Mouse (Mus musculus): ENCODE measurements around the gene Calcrl. TPM values are rescaled to one million over a fixed set of nuclear protein-coding genes. Genes with fewer than 3 reads are reported as not detected.

The Calcrl gene
- polyA plus RNA-seq, 1 experiment from 2014 or later: 16.8 TPM

- no peaks in the 10 kb centered on the region for H3K36me3 ChIP-seq
- H3K4me1 ChIP-seq (replicated peaks): peaks cover 15% of the 10 kb centered on the region
- no peak overlapping the region for H3K4me3 ChIP-seq
- no peaks in the 10 kb centered on the region for H3K9me3 ChIP-seq
- H3K9ac ChIP-seq: no peak overlapping the region
- no peak overlapping the region for H3K27ac ChIP-seq (replicated peaks)
- no peak for ATAC-seq (ENCODE audit: low read depth)
- no peaks in the 10 kb centered on the region for H3K27me3 ChIP-seq
- 59% methylated on average over 7 of the region's 7 CpGs for whole genome bisulfite sequencing
- no peak overlapping the region for H3K4me2 ChIP-seq
Observed at GRCm38 (mm10) chr2:84388023-84388416, 37.2 kb downstream of the Calcrl start.

- H3K9me3 ChIP-seq: no peaks in the 10 kb centered on the region
- peaks cover 15% of the 10 kb centered on the region for H3K4me1 ChIP-seq (replicated peaks)
- ATAC-seq (ENCODE audit: low read depth): no peak
- no peak overlapping the region for H3K27ac ChIP-seq (replicated peaks)
- H3K27me3 ChIP-seq: no peaks in the 10 kb centered on the region
- H3K36me3 ChIP-seq: no peaks in the 10 kb centered on the region
- no peak overlapping the region for H3K9ac ChIP-seq
- 65% methylated on average over 11 of the region's 11 CpGs for WGBS
- H3K4me2 ChIP-seq: peak overlapping the region; percentile 47
- peak overlapping the region; percentile 17 for H3K4me3 ChIP-seq
Observed at GRCm38 (mm10) chr2:84387394-84388022, 37.7 kb downstream of the Calcrl start.

GRCm38 (mm10) chr2:84386563-84387393 is 38.4 kb downstream of the Calcrl start:
- Histone ChIP-seq H3K9me3 (no peaks in the 10 kb centered on the region), H3K36me3 (no peaks in the 10 kb centered on the region), H3K4me2 (peak overlapping the region; percentile 47), H3K4me3 (peak overlapping the region; percentile 17), H3K9ac (no peak overlapping the region), H3K4me1 (replicated peaks) (peaks cover 15% of the 10 kb centered on the region), H3K27me3 (no peaks in the 10 kb centered on the region), H3K27ac (replicated peaks) (0 out of 2 replicates have a peak overlapping the region, but pooled peaks have one; percentile 3)
- no peak for ATAC-seq (ENCODE audit: low read depth)
- 34% methylated on average over 18 of the region's 18 CpGs for WGBS

- Histone ChIP-seq H3K9me3 (no peaks in the 10 kb centered on the region), H3K27ac (replicated peaks) (no peak overlapping the region), H3K27me3 (no peaks in the 10 kb centered on the region), H3K4me1 (replicated peaks) (peaks cover 15% of the 10 kb centered on the region), H3K36me3 (no peaks in the 10 kb centered on the region), H3K4me3 (no peak overlapping the region), H3K9ac (no peak overlapping the region), H3K4me2 (no peak overlapping the region)
- WGBS: 79% methylated on average over 6 of the region's 6 CpGs
- ATAC-seq (ENCODE audit: low read depth): no peak
Observed at GRCm38 (mm10) chr2:84384911-84385693, 40.1 kb downstream of the Calcrl start.

- no peaks in the 10 kb centered on the region for H3K9me3 ChIP-seq
- ATAC-seq (ENCODE audit: low read depth): no peak
- H3K4me3 ChIP-seq: no peak overlapping the region
- H3K27me3 ChIP-seq: no peaks in the 10 kb centered on the region
- peaks cover 15% of the 10 kb centered on the region for H3K4me1 ChIP-seq (replicated peaks)
- no peaks in the 10 kb centered on the region for H3K36me3 ChIP-seq
- H3K27ac ChIP-seq (replicated peaks): no peak overlapping the region
- no peak overlapping the region for H3K9ac ChIP-seq
- 86% methylated on average over 4 of the region's 4 CpGs for WGBS
- no peak overlapping the region for H3K4me2 ChIP-seq
Observed at GRCm38 (mm10) chr2:84383828-84384227, 41.4 kb downstream of the Calcrl start.

- H3K4me1 ChIP-seq (replicated peaks): peaks cover 11% of the 10 kb centered on the region
- H3K9me3 ChIP-seq: no peaks in the 10 kb centered on the region
- H3K27ac ChIP-seq (replicated peaks): no peak overlapping the region
- H3K36me3 ChIP-seq: no peaks in the 10 kb centered on the region
- no peak overlapping the region for H3K4me3 ChIP-seq
- H3K9ac ChIP-seq: no peak overlapping the region
- ATAC-seq (ENCODE audit: low read depth): no peak
- no peaks in the 10 kb centered on the region for H3K27me3 ChIP-seq
- H3K4me2 ChIP-seq: no peak overlapping the region
Observed at GRCm38 (mm10) chr2:84382556-84382955, 42.7 kb downstream of the Calcrl start.

GRCm38 (mm10) chr2:84381997-84382396 is 43.2 kb downstream of the Calcrl start:
- H3K4me2 ChIP-seq: no peak overlapping the region
- H3K27me3 ChIP-seq: no peaks in the 10 kb centered on the region
- no peak overlapping the region for H3K9ac ChIP-seq
- H3K36me3 ChIP-seq: no peaks in the 10 kb centered on the region
- peaks cover 6% of the 10 kb centered on the region; the same call in 1 of the 2 replicates for H3K4me1 ChIP-seq (replicated peaks)
- no peak for ATAC-seq (ENCODE audit: low read depth)
- no peak overlapping the region for H3K4me3 ChIP-seq
- 92% methylated on average over 5 of the region's 5 CpGs for WGBS
- no peaks in the 10 kb centered on the region for H3K9me3 ChIP-seq
- no peak overlapping the region for H3K27ac ChIP-seq (replicated peaks)

GRCm38 (mm10) chr2:84380816-84381215 is 44.4 kb downstream of the Calcrl start:
- Histone ChIP-seq H3K36me3 (no peaks in the 10 kb centered on the region), H3K4me2 (no peak overlapping the region), H3K4me1 (replicated peaks) (no peaks in the 10 kb centered on the region), H3K9ac (no peak overlapping the region), H3K27ac (replicated peaks) (no peak overlapping the region), H3K27me3 (no peaks in the 10 kb centered on the region), H3K9me3 (no peaks in the 10 kb centered on the region), H3K4me3 (no peak overlapping the region)
- 80% methylated on average over 11 of the region's 11 CpGs for WGBS
- no peak for ATAC-seq (ENCODE audit: low read depth)

GRCm38 (mm10) chr2:84378678-84379077 is 46.5 kb downstream of the Calcrl start:
- Histone ChIP-seq H3K4me2 (no peak overlapping the region), H3K9ac (no peak overlapping the region), H3K27me3 (no peaks in the 10 kb centered on the region), H3K9me3 (no peaks in the 10 kb centered on the region), H3K36me3 (no peaks in the 10 kb centered on the region), H3K4me1 (replicated peaks) (no peaks in the 10 kb centered on the region), H3K4me3 (no peak overlapping the region), H3K27ac (replicated peaks) (no peak overlapping the region)
- ATAC-seq (ENCODE audit: low read depth): no peak
- WGBS: 69% methylated on average over 5 of the region's 5 CpGs

GRCm38 (mm10) chr2:84369256-84369655 is 56.0 kb downstream of the Calcrl start:
- Histone ChIP-seq H3K4me1 (replicated peaks) (no peaks in the 10 kb centered on the region), H3K4me2 (no peak overlapping the region), H3K4me3 (no peak overlapping the region), H3K27ac (replicated peaks) (no peak overlapping the region), H3K27me3 (no peaks in the 10 kb centered on the region), H3K9ac (no peak overlapping the region), H3K36me3 (no peaks in the 10 kb centered on the region), H3K9me3 (no peaks in the 10 kb centered on the region)
- 85% methylated on average over 5 of the region's 5 CpGs for WGBS
- ATAC-seq (ENCODE audit: low read depth): no peak

- ATAC-seq (ENCODE audit: low read depth): no peak
- Histone ChIP-seq H3K9me3 (no peaks in the 10 kb centered on the region), H3K4me2 (no peak overlapping the region), H3K27me3 (no peaks in the 10 kb centered on the region), H3K4me3 (no peak overlapping the region), H3K4me1 (replicated peaks) (no peaks in the 10 kb centered on the region), H3K36me3 (no peaks in the 10 kb centered on the region), H3K27ac (replicated peaks) (no peak overlapping the region), H3K9ac (no peak overlapping the region)
Observed at GRCm38 (mm10) chr2:84366742-84367141, 58.5 kb downstream of the Calcrl start.

- ATAC-seq (ENCODE audit: low read depth): no peak
- Histone ChIP-seq H3K27me3 (no peaks in the 10 kb centered on the region), H3K4me1 (replicated peaks) (no peaks in the 10 kb centered on the region), H3K4me3 (no peak overlapping the region), H3K4me2 (no peak overlapping the region), H3K36me3 (no peaks in the 10 kb centered on the region), H3K9me3 (no peaks in the 10 kb centered on the region), H3K9ac (no peak overlapping the region), H3K27ac (replicated peaks) (no peak overlapping the region)
- WGBS: 87% methylated on average over 3 of the region's 3 CpGs
Observed at GRCm38 (mm10) chr2:84365266-84365665, 59.9 kb downstream of the Calcrl start.

Measured in neural tube, embryonic 13.5 days (tissue).